In the genomic region with DNA sequence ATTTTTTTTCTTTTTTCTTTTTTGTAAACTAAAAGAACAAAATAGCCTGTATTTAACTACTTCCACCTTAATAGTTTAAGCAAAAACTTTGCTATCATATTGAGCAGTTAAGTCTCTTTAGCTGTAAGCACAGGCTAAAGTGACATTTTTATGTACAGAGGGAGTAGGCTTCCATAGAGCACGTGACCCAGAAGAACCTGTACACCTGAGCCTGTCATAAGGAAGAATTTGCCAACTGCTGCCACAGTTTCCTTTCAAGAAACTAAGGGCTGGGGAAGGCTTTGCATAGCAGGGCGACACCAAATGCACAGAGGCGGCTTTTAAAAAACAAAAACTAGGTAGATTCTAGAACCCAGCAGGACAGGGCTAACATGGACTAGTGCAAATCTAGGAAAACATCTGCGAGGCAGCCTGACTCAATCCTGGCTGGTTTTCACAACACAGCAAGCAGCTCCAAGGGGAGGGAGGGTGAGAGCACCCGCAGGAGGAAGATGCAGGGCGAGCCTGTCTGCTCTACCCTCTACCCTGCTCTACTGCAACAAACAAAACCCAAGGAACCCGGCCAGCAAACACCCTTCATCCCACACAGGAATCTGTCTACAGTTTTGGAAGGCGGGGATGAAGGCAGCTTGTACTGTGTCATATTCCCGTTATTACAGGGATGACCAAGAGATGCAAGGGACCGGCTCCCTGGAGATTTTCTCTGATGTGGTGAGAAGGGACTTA, we compare ENCODE assay signal across 20 mouse cellular contexts. TPM values are rescaled to one million over a fixed set of nuclear protein-coding genes. Genes with fewer than 3 reads are reported as not detected.
DNase-seq lines count a peak whose midpoint lies in the region; ATAC-seq lines count a peak whose summit lies in the region.
"Had no signal": no experiment of that assay in that cellular context is flagged by ENCODE, and none has a peak within 500 bp of the region (broad histone marks: within the 10 kb centered on the region; RNA-seq: fewer than 3 reads in every experiment).

No protein-coding gene starts in this region.

- H3K36me3 ChIP-seq in stomach, embryonic 16.5 days (ENCODE audit: control insufficient read depth, insufficient read depth, low read length) = no peaks in the 10 kb centered on the region

- 78% methylated on average over 10 of the region's 10 CpGs for WGBS in stomach, embryonic 16.5 days

- no peaks in the 10 kb centered on the region for H3K27me3 ChIP-seq in stomach, embryonic 16.5 days (ENCODE audit: control insufficient read depth, insufficient read depth, low read length)
- H3K27me3 ChIP-seq: embryonic facial prominence, embryonic 12.5 days had no signal

- H3K4me2 ChIP-seq in stomach, embryonic 16.5 days (ENCODE audit: low read depth, low read length) = no peak overlapping the region
- H3K4me2 ChIP-seq: embryonic facial prominence, embryonic 12.5 days; forebrain, embryonic 12.5 days had no signal

- peak; percentile 75 for DNase-seq in heart, adult 11 months
- DNase-seq in heart, adult 8-10 months (ENCODE audit: low spot score) = no peak
- DNase-seq in brain, adult 2 months (ENCODE audit: low read depth, low spot score) = peak; percentile 52
- DNase-seq in right cerebral cortex, postnatal 25 days = no peak
- DNase-seq: adrenal gland, adult 2 months; adrenal gland, postnatal 10 days; adrenal gland, postnatal 25 days; cerebellum, adult 11-12 months; cerebellum, adult 2 months; cerebellum, adult 9-10 months; cerebellum, postnatal 10 days; cerebellum, postnatal 25 days had no signal

- 0 out of 2 replicates have a peak overlapping the region, but pooled peaks have one; percentile 48 for H3K27ac ChIP-seq in stomach, embryonic 16.5 days (ENCODE audit: low read length)
- H3K27ac ChIP-seq: embryonic facial prominence, embryonic 10.5 days; embryonic facial prominence, embryonic 12.5 days; forebrain, embryonic 10.5 days; forebrain, embryonic 12.5 days had no signal

- no peaks in the 10 kb centered on the region for H3K9me3 ChIP-seq in stomach, embryonic 16.5 days (replicated peaks; ENCODE audit: control insufficient read depth, low read length)
- H3K9me3 ChIP-seq: embryonic facial prominence, embryonic 10.5 days; embryonic facial prominence, embryonic 12.5 days; forebrain, embryonic 10.5 days; forebrain, embryonic 12.5 days had no signal

- no peak overlapping the region for H3K4me3 ChIP-seq in stomach, embryonic 16.5 days (replicated peaks; ENCODE audit: low read length)
- H3K4me3 ChIP-seq: embryonic facial prominence, embryonic 10.5 days; embryonic facial prominence, embryonic 12.5 days; forebrain, embryonic 10.5 days; forebrain, embryonic 12.5 days had no signal

- no peaks in the 10 kb centered on the region for H3K4me1 ChIP-seq in stomach, embryonic 16.5 days (ENCODE audit: control insufficient read depth, insufficient read depth, low read length)
- H3K4me1 ChIP-seq: embryonic facial prominence, embryonic 12.5 days had no signal

- H3K9ac ChIP-seq in stomach, embryonic 16.5 days (ENCODE audit: low read length) = no peak overlapping the region
- H3K9ac ChIP-seq: embryonic facial prominence, embryonic 12.5 days; forebrain, embryonic 12.5 days had no signal

- peak; percentile 62; the same call in 1 of the 2 replicates for ATAC-seq in stomach, embryonic 16.5 days (ENCODE audit: insufficient read depth, low FRiP score)
- ATAC-seq in erythroid progenitor cell, adult 5-6 weeks (replicated peaks; ENCODE audit: low FRiP score, poor library complexity, severe bottlenecking) = no peak
- ATAC-seq: forebrain, embryonic 14.5 days; forebrain, embryonic 16.5 days had no signal

RNA-seq across cellular contexts. Expression of gene 1810010H24Rik, which starts 8.8 kb away (rescaled TPM):
- total RNA-seq in heart, adult 8-10 months (2022) = 1 to 10 TPM; 1.7 to 2.7 (median 2.1) TPM
- polyA plus RNA-seq in stomach, embryonic 16.5 days (2015; fragmentation: Nextera tagmentation; extraction: Ambion mirVana) = 2.0 TPM in 2 replicates
- total RNA-seq in erythroid progenitor cell, adult 5-6 weeks (2015; ENCODE audit: low replicate concordance) = 2.5 TPM in 1 of 2 replicates, not detected in the other
- not detected in 2 replicates for total RNA-seq in erythroid progenitor cell, adult 5-6 weeks (2017; ENCODE audit: low replicate concordance)

RNA-seq across cellular contexts. Expression of gene Kpna2, which starts 34.9 kb away (rescaled TPM):
- total RNA-seq in heart, adult 8-10 months (2022) = 10 to 100 TPM; 53.9 to 86.8 (median 74.8) TPM
- polyA plus RNA-seq in stomach, embryonic 16.5 days (2015; fragmentation: Nextera tagmentation; extraction: Ambion mirVana) = 297 and 327 TPM in 2 replicates
- total RNA-seq in erythroid progenitor cell, adult 5-6 weeks (2015; ENCODE audit: low replicate concordance) = 456 and 494 TPM in 2 replicates
- total RNA-seq in erythroid progenitor cell, adult 5-6 weeks (2017; ENCODE audit: low replicate concordance) = 286 and 365 TPM in 2 replicates

Comparison
In these comparisons a context has a peak if more than half of its experiments do, and no peak if none do; other contexts are left out.
1. DNase-seq: peak in heart, adult 11 months (single experiment) and brain, adult 2 months (single experiment); none in heart, adult 8-10 months (single experiment) and right cerebral cortex, postnatal 25 days (single experiment).